ENCODE assay signal across 21 mouse cellular contexts in genomic region chr17:28896095-28896780, GRCm38 (mm10). TPM values are rescaled to one million over a fixed set of nuclear protein-coding genes. Genes with fewer than 3 reads are reported as not detected.
DNase-seq lines count a peak whose midpoint lies in the region; ATAC-seq and TF ChIP-seq lines count a peak whose summit lies in the region.
"Had no signal": no experiment of that assay in that cellular context is flagged by ENCODE, and none has a peak within 500 bp of the region (broad histone marks: within the 10 kb centered on the region; RNA-seq: fewer than 3 reads in every experiment).

No protein-coding gene starts in this region.

- TF ChIP-seq POLR2A in brain, embryonic 14.5 days (IDR thresholded peaks at IDR 0.05; ENCODE audit: borderline replicate concordance, extremely low read depth, insufficient read depth, insufficient read length, poor library complexity, severe bottlenecking) = no peak

- H3K36me3 ChIP-seq in liver, postnatal 0 days (replicated peaks; ENCODE audit: insufficient read depth, low read length) = no peaks in the 10 kb centered on the region
- H3K36me3 ChIP-seq in liver, embryonic 12.5 days = no peaks in the 10 kb centered on the region
- H3K36me3 ChIP-seq: heart, embryonic 15.5 days; hindbrain, embryonic 12.5 days had no signal

- no peak for ATAC-seq in liver, postnatal 0 days
- no peak for ATAC-seq in liver, embryonic 12.5 days

- H3K4me2 ChIP-seq in liver, postnatal 0 days (ENCODE audit: low read depth, low read length) = no peak overlapping the region
- no peak overlapping the region for H3K4me2 ChIP-seq in liver, embryonic 12.5 days
- H3K4me2 ChIP-seq: heart, embryonic 15.5 days; hindbrain, embryonic 12.5 days had no signal

- TF ChIP-seq CTCF in liver, postnatal 0 days (IDR thresholded peaks at IDR 0.05; ENCODE audit: low read depth) = peak; percentile 52
- TF ChIP-seq CTCF in brain, embryonic 14.5 days (IDR thresholded peaks at IDR 0.05; ENCODE audit: borderline replicate concordance, extremely low read depth, insufficient read depth, insufficient read length) = peak; percentile 35; the same call in 1 of the 2 replicates

- TF ChIP-seq EP300 in liver, postnatal 0 days (IDR thresholded peaks at IDR 0.05; ENCODE audit: low read depth) = no peak

- peaks cover 6% of the 10 kb centered on the region for H3K4me1 ChIP-seq in liver, postnatal 0 days (ENCODE audit: insufficient read depth)
- 0 out of 2 replicates have a peak, but pooled peaks cover 4% of the 10 kb centered on the region for H3K4me1 ChIP-seq in liver, embryonic 12.5 days
- H3K4me1 ChIP-seq: heart, embryonic 15.5 days had no signal

- H3K9ac ChIP-seq in liver, postnatal 0 days (replicated peaks) = no peak overlapping the region
- no peak overlapping the region for H3K9ac ChIP-seq in liver, embryonic 12.5 days
- H3K9ac ChIP-seq: heart, embryonic 15.5 days; hindbrain, embryonic 12.5 days had no signal

- H3K4me3 ChIP-seq in liver, postnatal 0 days (ENCODE audit: low read depth, low read length) = no peak overlapping the region
- no peak overlapping the region for H3K4me3 ChIP-seq in liver, embryonic 12.5 days
- H3K4me3 ChIP-seq: heart, embryonic 15.5 days; hindbrain, embryonic 12.5 days; myocyte had no signal

- no peaks in the 10 kb centered on the region for H3K27me3 ChIP-seq in liver, postnatal 0 days (ENCODE audit: insufficient read depth, low read length)
- no peaks in the 10 kb centered on the region for H3K27me3 ChIP-seq in liver, embryonic 12.5 days (replicated peaks)
- H3K27me3 ChIP-seq: heart, embryonic 15.5 days; hindbrain, embryonic 12.5 days had no signal

- no peak overlapping the region for H3K27ac ChIP-seq in liver, postnatal 0 days (ENCODE audit: low read depth)
- H3K27ac ChIP-seq in liver, embryonic 12.5 days = no peak overlapping the region
- H3K27ac ChIP-seq: heart, embryonic 15.5 days; hindbrain, embryonic 12.5 days had no signal

- 84% methylated on average over 11 of the region's 11 CpGs for WGBS in liver, postnatal 0 days (ENCODE audit: insufficient replicate concordance)
- 79% methylated on average over 11 of the region's 11 CpGs for WGBS in liver, embryonic 12.5 days (ENCODE audit: insufficient replicate concordance)

- peak; percentile 77 for DNase-seq in heart, adult 11 months
- DNase-seq in heart, postnatal 4 days = no peak
- DNase-seq in liver, postnatal 0 days = no peak
- peak; percentile 76 for DNase-seq in ES-CJ7 (ENCODE audit: low read depth, low spot score)
- DNase-seq in brain, embryonic 14.5 days (ENCODE audit: low read depth) = no peak
- no peak for DNase-seq in adrenal gland, postnatal 4 days (ENCODE audit: low spot score in 2 of 2)
- no peak for DNase-seq in spleen, postnatal 10 days (ENCODE audit: low spot score in 2 of 2)
- DNase-seq: adrenal gland, adult 8-10 months; cerebellum, postnatal 14 days; right cerebral cortex, postnatal 14 days; thymus, postnatal 25 days had no signal

- 0 out of 2 replicates have a peak, but pooled peaks cover 2% of the 10 kb centered on the region for H3K9me3 ChIP-seq in liver, postnatal 0 days (ENCODE audit: low read length)
- no peaks in the 10 kb centered on the region for H3K9me3 ChIP-seq in liver, embryonic 12.5 days (replicated peaks)
- H3K9me3 ChIP-seq: heart, embryonic 15.5 days; hindbrain, embryonic 12.5 days had no signal

RNA-seq across cellular contexts. Expression of gene 4930539E08Rik, which starts 18.9 kb away (rescaled TPM):
- under 1 TPM in 1 of 2 experiments, not detected in 1; 0.12 TPM for total RNA-seq in heart, postnatal 4 days (2021)
- polyA plus RNA-seq in liver, postnatal 0 days (2015; fragmentation: Nextera tagmentation; extraction: Ambion mirVana) = 0.08 and 0.09 TPM in 2 replicates
- polyA plus RNA-seq in liver, embryonic 12.5 days (2016; fragmentation: Nextera tagmentation; extraction: Ambion mirVana) = 0.17 and 0.25 TPM in 2 replicates
- polyA plus RNA-seq in brain, embryonic 14.5 days (2012; rRNA removed) = 0.69 and 0.98 TPM in 2 replicates
- total RNA-seq in adrenal gland, postnatal 4 days (2021) = under 1 TPM; 0.11 TPM
- polyA plus RNA-seq: liver, embryonic 16.5 days; myocyte had no signal

RNA-seq across cellular contexts. Expression of gene Pnpla1, which starts 38.0 kb away (rescaled TPM):
- total RNA-seq in heart, postnatal 4 days (2021) = under 1 TPM in 1 of 2 experiments, not detected in 1; 0.07 TPM
- polyA plus RNA-seq in liver, postnatal 0 days (2015; fragmentation: Nextera tagmentation; extraction: Ambion mirVana) = 0.09 and 0.16 TPM in 2 replicates
- polyA plus RNA-seq in liver, embryonic 12.5 days (2016; fragmentation: Nextera tagmentation; extraction: Ambion mirVana) = not detected in 2 replicates
- polyA plus RNA-seq in brain, embryonic 14.5 days (2012; rRNA removed) = 0.23 TPM in 1 of 2 replicates, not detected in the other
- under 1 TPM; 0.06 to 0.11 TPM for total RNA-seq in adrenal gland, postnatal 4 days (2021)
- total RNA-seq: gastrocnemius, postnatal 4 days had no signal
- polyA plus RNA-seq: embryonic facial prominence, embryonic 11.5 days; heart, embryonic 15.5 days; hindbrain, embryonic 12.5 days; kidney, embryonic 14.5 days; myocyte had no signal

RNA-seq across cellular contexts. Expression of gene Pxt1, which starts 47.4 kb away (rescaled TPM):
- total RNA-seq in heart, postnatal 4 days (2021) = not detected
- polyA plus RNA-seq in liver, postnatal 0 days (2015; fragmentation: Nextera tagmentation; extraction: Ambion mirVana) = 0.14 and 0.29 TPM in 2 replicates
- polyA plus RNA-seq in liver, embryonic 12.5 days (2016; fragmentation: Nextera tagmentation; extraction: Ambion mirVana) = 0.51 and 0.73 TPM in 2 replicates
- not detected in 2 replicates for polyA plus RNA-seq in brain, embryonic 14.5 days (2012; rRNA removed)
- under 1 TPM; 0.59 to 0.67 TPM for total RNA-seq in adrenal gland, postnatal 4 days (2021)
- total RNA-seq: adrenal gland, adult 8-10 months; gastrocnemius, postnatal 4 days; left cerebral cortex, postnatal 36 days had no signal
- polyA plus RNA-seq: embryonic facial prominence, embryonic 11.5 days; frontal cortex, adult 2 months; heart, embryonic 15.5 days; hindbrain, embryonic 12.5 days; myocyte had no signal

RNA-seq across cellular contexts. Expression of gene Kctd20, which starts 55.5 kb away (rescaled TPM):
- 10 to 100 TPM; 63.1 to 65.3 TPM for total RNA-seq in heart, postnatal 4 days (2021)
- polyA plus RNA-seq in liver, postnatal 0 days (2015; fragmentation: Nextera tagmentation; extraction: Ambion mirVana) = 38.6 and 39.5 TPM in 2 replicates
- 87.0 and 92.4 TPM in 2 replicates for polyA plus RNA-seq in liver, embryonic 12.5 days (2016; fragmentation: Nextera tagmentation; extraction: Ambion mirVana)
- polyA plus RNA-seq in brain, embryonic 14.5 days (2012; rRNA removed) = 73.1 and 75.8 TPM in 2 replicates
- 10 to 100 TPM; 79.8 to 86.5 TPM for total RNA-seq in adrenal gland, postnatal 4 days (2021)

Comparison
In these comparisons a context has a peak if more than half of its experiments do, and no peak if none do; other contexts are left out.
1. DNase-seq: peak in heart, adult 11 months (single experiment) and ES-CJ7 (single experiment); none in heart, postnatal 4 days (single experiment), liver, postnatal 0 days (single experiment), brain, embryonic 14.5 days (single experiment), adrenal gland, postnatal 4 days (0 of 2) and spleen, postnatal 10 days (0 of 2).